Mouse (Mus musculus) C2C12 (cell line): Measurements from ENCODE around the gene Reep6. TPM values are rescaled to one million over a fixed set of nuclear protein-coding genes. Genes with fewer than 3 reads are reported as not detected.
"Not testable (repeated sequence)": the region's sequence is repeated elsewhere in the genome, so short reads cannot be mapped to it uniquely, and the experiment has no call there.

Source experiments
- H3K27me3 ChIP-seq: one replicate; pipeline ENCODE4 v1.6.1; 2011; ENCODE audit not compliant: control insufficient read depth, insufficient read depth, insufficient read length
- H3K36me3 ChIP-seq: one replicate; pipeline ENCODE4 v1.6.1; 2011; ENCODE audit not compliant: control insufficient read depth, insufficient read depth
- H3K4me3 ChIP-seq: one replicate; pipeline ENCODE4 v1.5.1; 2011; ENCODE audit warnings: mild to moderate bottlenecking, control low read depth; ENCODE audit not compliant: poor library complexity, insufficient read depth, severe bottlenecking
- H3K79me2 ChIP-seq: one replicate; pipeline ENCODE4 v1.6.1; 2011; ENCODE audit not compliant: control insufficient read depth, insufficient read depth
- H3K79me3 ChIP-seq: one replicate; pipeline ENCODE4 v1.6.1; 2011; ENCODE audit warnings: low read depth, control low read depth
- H3ac ChIP-seq: one replicate; pipeline ENCODE3; 2011; ENCODE audit warnings: low read depth; ENCODE audit not compliant: control insufficient read depth, insufficient read length
- CEBPB ChIP-seq: IDR thresholded peaks from one replicate; pipeline ENCODE4 v1.6.1; 2011; ENCODE audit warnings: low read depth, mild to moderate bottlenecking, control low read depth, moderate library complexity
- CTCF ChIP-seq: IDR thresholded peaks from one replicate; pipeline ENCODE4 v1.5.1; 2011; ENCODE audit not compliant: control insufficient read depth, insufficient read depth, insufficient read length
- FOSL1 ChIP-seq: IDR thresholded peaks from one replicate; pipeline ENCODE4 v1.8.0; 2011; ENCODE audit warnings: mild to moderate bottlenecking, low read length; ENCODE audit not compliant: poor library complexity, insufficient read depth, severe bottlenecking
- MAX ChIP-seq: IDR thresholded peaks from one replicate; pipeline ENCODE4 v1.6.1; 2011; ENCODE audit warnings: mild to moderate bottlenecking, control low read depth
- MYOD1 ChIP-seq: IDR thresholded peaks from one replicate; pipeline ENCODE4 v1.6.1; 2011; ENCODE audit warnings: low read depth; ENCODE audit not compliant: control insufficient read depth, insufficient read length
- MYOG ChIP-seq: IDR thresholded peaks from one replicate; pipeline ENCODE4 v1.6.1; 2011; ENCODE audit not compliant: control insufficient read depth, insufficient read length; ENCODE audit errors: extremely low read depth
- USF1 ChIP-seq: IDR thresholded peaks from one replicate; pipeline ENCODE4 v1.6.1; 2011; ENCODE audit warnings: low read depth, mild to moderate bottlenecking, control low read depth, moderate library complexity
- polyA plus RNA-seq: library from polyadenylated mRNA; unstranded; fragments of >200 nt; fragmentation: generic; extraction: Trizol; gene quantifications from one replicate; pipeline ENCODE4 v1.2.1, GENCODE M21; 2012; ENCODE audit warnings: missing spikeins

Gene Reep6
- polyA plus RNA-seq, 1 experiment: 5.9 TPM

GRCm38 (mm10) chr10:80344131-80344661 lies 14.4 kb downstream of the Reep6 start:
- Histone ChIP-seq H3K36me3 (no peaks in the 10 kb centered on the region), H3K79me2 (no peaks in the 10 kb centered on the region), H3K79me3 (no peaks in the 10 kb centered on the region), H3K4me3 (no peak overlapping the region), H3ac (no peak overlapping the region), H3K27me3 (no peaks in the 10 kb centered on the region)
- TF ChIP-seq MYOG (no peak), MAX (no peak), MYOD1 (no peak), FOSL1 (no peak), CEBPB (no peak), CTCF (no peak), USF1 (no peak)

- H3ac ChIP-seq: no peak overlapping the region
- H3K79me2 ChIP-seq: no peaks in the 10 kb centered on the region
- H3K27me3 ChIP-seq: no peaks in the 10 kb centered on the region
- H3K4me3 ChIP-seq: no peak overlapping the region
- H3K36me3 ChIP-seq: no peaks in the 10 kb centered on the region
- TF ChIP-seq FOSL1 (no peak), CTCF (no peak), MYOD1 (no peak), CEBPB (no peak), USF1 (no peak), MYOG (no peak)
- H3K79me3 ChIP-seq: no peaks in the 10 kb centered on the region
These were observed 15.4 kb downstream of the Reep6 start for GRCm38 (mm10) chr10:80345122-80345521.

- not testable (repeated sequence) for H3K36me3 ChIP-seq, H3K27me3 ChIP-seq, H3K4me3 ChIP-seq, H3ac ChIP-seq, H3K79me3 ChIP-seq, H3K79me2 ChIP-seq
These were observed 16.2 kb downstream of the Reep6 start for GRCm38 (mm10) chr10:80345929-80346328.

- no peaks in the 10 kb centered on the region for H3K79me3 ChIP-seq
- H3ac ChIP-seq: peak overlapping the region; percentile 86
- H3K4me3 ChIP-seq: peak overlapping the region; percentile 50
- no peaks in the 10 kb centered on the region for H3K36me3 ChIP-seq
- no peaks in the 10 kb centered on the region for H3K79me2 ChIP-seq
- TF ChIP-seq MAX (no peak), USF1 (no peak), FOSL1 (no peak), CEBPB (no peak), MYOG (no peak), CTCF (no peak), MYOD1 (no peak)
- H3K27me3 ChIP-seq: peaks cover 2% of the 10 kb centered on the region
These were observed 17.8 kb downstream of the Reep6 start for GRCm38 (mm10) chr10:80347514-80347967.

GRCm38 (mm10) chr10:80348244-80348781 lies 18.6 kb downstream of the Reep6 start, which contains the start of gene Adamtsl5:
Gene Adamtsl5, minus strand, starts transcription at chr10:80348412.
- Histone ChIP-seq H3K36me3 (no peaks in the 10 kb centered on the region), H3K4me3 (peak within 1 kb of the TSS; percentile 50), H3ac (peak within 1 kb of the TSS; percentile 86), H3K79me3 (no peaks in the 10 kb centered on the region), H3K27me3 (peaks cover 3% of the 10 kb centered on the region), H3K79me2 (no peaks in the 10 kb centered on the region)
- TF ChIP-seq MAX (peak; percentile 55), MYOD1 (no peak), CTCF (peak; percentile 100), MYOG (no peak)

GRCm38 (mm10) chr10:80348981-80349380 lies 19.2 kb downstream of the Reep6 start:
- H3K27me3 ChIP-seq: peaks cover 3% of the 10 kb centered on the region
- no peak overlapping the region for H3K4me3 ChIP-seq

More at GRCm38 (mm10) chr10:80348981-80349380, 19.2 kb downstream of the Reep6 start:
- Histone ChIP-seq H3ac (no peak overlapping the region), H3K79me3 (no peaks in the 10 kb centered on the region), H3K79me2 (no peaks in the 10 kb centered on the region), H3K36me3 (no peaks in the 10 kb centered on the region)
- TF ChIP-seq CTCF (no peak), USF1 (no peak), CEBPB (no peak)
